Mouse (Mus musculus): ENCODE data around the gene Acaca.
"Not testable (repeated sequence)": the region's sequence is repeated elsewhere in the genome, so short reads cannot be mapped to it uniquely, and the experiment has no call there.

The Acaca gene

GRCm38 (mm10) chr11:84391126-84391525 is 261.7 kb downstream of the Acaca start:
- DNase-seq (ENCODE audit: low spot score in 2 of 2), result no peak

DNA sequence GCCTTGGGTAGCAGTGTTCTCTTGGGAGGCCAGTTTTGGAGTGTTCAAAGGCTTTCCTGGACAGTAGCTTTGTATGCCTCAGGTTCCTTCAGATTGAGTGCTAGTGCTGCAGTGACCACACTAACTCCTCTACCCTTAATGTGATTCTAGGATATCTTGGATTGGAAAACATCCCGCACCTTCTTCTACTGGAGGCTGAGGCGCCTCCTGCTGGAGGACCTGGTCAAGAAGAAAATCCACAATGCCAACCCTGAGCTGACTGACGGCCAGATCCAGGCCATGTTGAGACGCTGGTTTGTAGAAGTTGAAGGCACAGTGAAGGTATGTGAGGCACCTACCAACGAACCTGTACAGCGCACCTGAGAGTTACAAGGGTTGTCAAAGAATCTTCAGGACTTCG is 262.6 kb downstream of the Acaca start:
- not testable (repeated sequence) for DNase-seq (ENCODE audit: low spot score in 2 of 2)

GRCm38 (mm10) chr11:84393571-84393970 is 264.1 kb downstream of the Acaca start:
- no peak for DNase-seq (ENCODE audit: low spot score in 2 of 2)

DNA sequence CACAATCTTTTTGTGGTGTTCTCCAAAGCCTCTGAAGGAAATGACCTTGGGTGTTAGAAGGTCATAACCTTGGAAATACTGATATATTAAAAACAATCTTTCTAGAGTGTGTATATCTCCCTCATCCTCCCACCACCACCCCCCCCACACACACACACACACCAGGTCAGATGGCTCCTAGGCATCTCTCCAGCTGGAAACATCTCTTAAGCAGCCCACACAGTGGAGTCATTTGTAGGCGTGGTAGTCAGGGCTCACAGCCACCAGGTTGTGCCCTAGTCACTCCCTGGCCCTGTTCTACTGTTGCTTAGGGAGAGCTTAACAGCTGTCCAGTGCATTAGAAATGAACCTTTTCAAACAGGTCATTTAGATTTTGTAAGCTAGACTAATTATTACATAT is 265.5 kb downstream of the Acaca start:
- no peak for DNase-seq (ENCODE audit: low spot score in 2 of 2)

GRCm38 (mm10) chr11:84406733-84407132 is 277.3 kb downstream of the Acaca start:
- DNase-seq (ENCODE audit: low spot score in 2 of 2), result no peak

GRCm38 (mm10) chr11:84410383-84410782 is 280.9 kb downstream of the Acaca start:
- no peak for DNase-seq (ENCODE audit: low spot score in 2 of 2)

- DNase-seq (ENCODE audit: low spot score in 2 of 2), result no peak
Measured at GRCm38 (mm10) chr11:84410879-84411641, 281.6 kb downstream of the Acaca start.

DNA sequence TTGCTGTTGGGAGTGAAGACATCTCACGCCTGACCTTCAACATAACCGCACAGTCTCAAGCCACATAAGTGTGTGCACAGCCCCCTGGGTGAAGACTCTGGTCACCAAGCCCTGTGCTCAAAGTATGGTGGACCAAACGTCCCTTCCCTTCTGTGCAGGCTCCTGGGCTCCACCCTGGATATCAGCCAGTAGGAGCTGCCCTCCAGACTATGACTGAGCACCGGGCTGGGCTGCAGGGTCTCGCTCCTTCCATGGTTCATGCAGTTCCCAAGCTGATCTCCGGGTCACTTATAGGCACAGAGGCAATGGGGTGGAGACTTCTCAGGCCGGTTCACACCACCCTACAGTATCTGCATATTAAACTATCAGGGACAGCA is 282.2 kb downstream of the Acaca start:
- DNase-seq (ENCODE audit: low spot score in 2 of 2), result no peak

DNA sequence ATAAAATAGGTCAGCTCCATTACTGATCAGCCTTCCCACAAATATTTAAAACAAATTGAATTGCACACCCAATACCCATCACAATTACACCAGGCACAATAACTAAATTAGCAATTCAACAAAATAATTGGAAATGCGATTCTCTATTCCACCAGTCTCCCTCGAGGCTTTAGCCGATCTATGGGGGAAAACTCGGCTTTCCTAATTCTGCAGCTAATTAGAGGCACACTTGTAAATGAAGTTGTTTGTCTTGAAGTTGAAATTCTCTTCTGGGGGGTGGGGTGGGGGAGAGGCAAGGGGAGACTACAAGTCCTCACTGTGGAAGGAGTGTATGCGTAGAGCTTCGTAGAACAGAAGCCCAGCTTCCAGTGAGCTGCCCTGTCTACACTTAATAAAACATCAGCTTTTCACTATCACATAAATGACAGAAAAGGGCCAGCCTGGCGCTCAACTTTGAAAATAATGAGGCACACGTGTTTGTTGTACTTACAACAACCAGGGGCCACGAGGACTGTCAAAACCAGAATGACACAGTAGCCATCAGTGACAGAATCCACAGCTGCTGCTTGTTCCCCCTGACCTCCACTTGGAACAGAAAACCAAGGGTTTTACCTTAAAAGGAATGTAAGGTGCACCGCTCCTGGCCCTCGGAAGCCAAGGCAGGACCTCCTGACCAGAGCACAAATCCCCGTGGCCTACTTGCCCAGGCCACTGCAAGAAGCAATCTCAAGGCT is 282.9 kb downstream of the Acaca start:
- DNase-seq (ENCODE audit: low spot score in 2 of 2), result no peak

- no peak for DNase-seq (ENCODE audit: low spot score in 2 of 2)
Measured at GRCm38 (mm10) chr11:84413111-84413510, 283.6 kb downstream of the Acaca start.

- DNase-seq (ENCODE audit: low spot score in 2 of 2), result no peak
Measured at GRCm38 (mm10) chr11:84420779-84421178, 291.3 kb downstream of the Acaca start.

GRCm38 (mm10) chr11:84425736-84426632 is 296.5 kb downstream of the Acaca start:
- DNase-seq (ENCODE audit: low spot score in 2 of 2), result no peak

GRCm38 (mm10) chr11:84426633-84426998 is 297.1 kb downstream of the Acaca start:
- DNase-seq (ENCODE audit: low spot score in 2 of 2), result no peak

GRCm38 (mm10) chr11:84429581-84429980 is 300.1 kb downstream of the Acaca start:
- peak in 1 of 2 experiments; percentile 31 for DNase-seq (ENCODE audit: low spot score in 2 of 2)

GRCm38 (mm10) chr11:84430336-84430735 is 300.9 kb downstream of the Acaca start:
- no peak for DNase-seq (ENCODE audit: low spot score in 2 of 2)

DNA sequence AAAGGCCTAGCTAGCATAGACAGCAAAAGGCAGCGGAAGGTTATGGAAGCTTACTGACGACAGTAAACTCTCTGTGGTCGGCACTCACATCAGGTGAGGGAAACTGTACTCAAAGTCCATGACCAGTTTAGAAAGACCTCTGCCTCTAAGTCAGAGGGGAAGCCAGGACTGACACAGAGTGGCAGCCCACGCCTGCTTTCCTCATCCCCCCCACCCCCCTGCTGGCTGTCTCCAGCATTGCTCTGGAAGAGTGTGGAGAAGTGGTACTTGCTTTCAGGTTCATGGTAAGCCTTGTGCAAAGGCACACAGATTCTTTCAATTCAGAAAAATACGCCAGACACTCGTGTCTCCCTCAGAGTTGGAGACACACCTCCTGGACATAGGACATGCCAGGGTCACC is 305.4 kb downstream of the Acaca start:
- no peak for DNase-seq (ENCODE audit: low spot score in 2 of 2)

DNA sequence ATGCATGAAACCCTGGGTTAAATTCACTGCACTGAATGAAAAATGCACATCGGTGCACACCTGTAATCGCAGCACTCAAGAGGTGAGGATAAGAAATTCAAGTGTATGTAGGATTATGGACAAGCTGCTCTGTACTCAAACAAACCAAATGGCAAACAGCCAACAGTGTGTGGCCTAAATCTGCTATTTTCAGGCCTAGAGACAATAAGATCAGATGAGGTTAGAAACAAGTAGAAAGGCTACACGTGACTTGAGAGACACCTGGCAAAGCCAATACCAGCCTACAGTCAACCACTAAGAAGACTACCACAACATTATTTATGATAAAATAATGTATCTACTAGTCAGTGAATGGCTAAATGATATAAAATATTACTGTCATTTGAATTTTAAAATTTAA is 310.9 kb downstream of the Acaca start:
- no peak for DNase-seq (ENCODE audit: low spot score in 2 of 2)

- DNase-seq (ENCODE audit: low spot score in 2 of 2), result no peak
Measured at GRCm38 (mm10) chr11:84442554-84443331, 313.3 kb downstream of the Acaca start.

Measured in frontal cortex, postnatal 36 days (tissue).